Mouse (Mus musculus): ENCODE measurements around the gene Dph2. TPM values are rescaled to one million over a fixed set of nuclear protein-coding genes. Genes with fewer than 3 reads are reported as not detected.
A peak's percentile ranks its signal among the peaks of the same experiment; 100 is the strongest.

The Dph2 gene
- polyA plus RNA-seq, 1 experiment from 2014 or later, result 23.8 TPM

GRCm38 (mm10) chr4:117885093-117885492, 6.7 kb downstream of the Dph2 start:
- no peak overlapping the region for H3K9ac ChIP-seq (replicated peaks; ENCODE audit: low read length)
- H3K4me1 ChIP-seq (ENCODE audit: control insufficient read depth, insufficient read depth, low read length), result no peaks in the 10 kb centered on the region
- no peak overlapping the region for H3K27ac ChIP-seq (replicated peaks; ENCODE audit: low read depth, low read length)
- no peaks in the 10 kb centered on the region for H3K27me3 ChIP-seq (ENCODE audit: control insufficient read depth, insufficient read depth, low read length)
- peaks cover 2% of the 10 kb centered on the region for H3K36me3 ChIP-seq (replicated peaks; ENCODE audit: control insufficient read depth, insufficient read depth, low read depth, low read length)
- H3K4me3 ChIP-seq (ENCODE audit: low read depth, low read length), result no peak overlapping the region
- H3K4me2 ChIP-seq (ENCODE audit: low read depth, low read length), result no peak overlapping the region
- ATAC-seq (replicated peaks; ENCODE audit: insufficient number of reproducible peaks, low FRiP score, low TSS enrichment, low read depth) (no peak), DNase-seq (ENCODE audit: low spot score) (no peak)
- WGBS, result 93% methylated on average over 10 of the region's 10 CpGs
- no peaks in the 10 kb centered on the region for H3K9me3 ChIP-seq (replicated peaks; ENCODE audit: control insufficient read depth, low read length)

DNA sequence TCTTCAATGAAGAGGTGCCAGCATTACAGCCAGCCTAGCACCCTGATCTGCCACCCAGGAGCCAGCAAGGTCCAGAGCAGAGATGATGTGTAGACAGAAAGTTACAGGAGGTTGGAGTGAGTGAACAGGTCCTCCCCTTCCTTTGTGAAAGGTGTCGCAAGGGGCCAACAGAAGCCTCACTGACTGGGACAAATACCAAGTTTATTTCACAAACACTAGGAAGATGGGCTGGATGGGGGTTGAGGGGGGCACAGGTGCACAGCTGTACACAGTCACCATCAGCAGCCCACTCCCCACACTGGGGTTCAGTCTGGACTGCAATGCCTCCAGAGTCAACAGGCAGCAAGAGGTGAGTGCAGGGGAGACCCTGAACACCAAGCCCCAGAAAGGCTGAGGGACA, 7.7 kb downstream of the Dph2 start:
- Histone ChIP-seq H3K9ac (replicated peaks; ENCODE audit: low read length) (no peak overlapping the region; the same call in 1 of the 2 replicates), H3K4me2 (ENCODE audit: low read depth, low read length) (no peak overlapping the region), H3K4me1 (ENCODE audit: control insufficient read depth, insufficient read depth, low read length) (no peaks in the 10 kb centered on the region), H3K9me3 (replicated peaks; ENCODE audit: control insufficient read depth, low read length) (no peaks in the 10 kb centered on the region), H3K27me3 (ENCODE audit: control insufficient read depth, insufficient read depth, low read length) (no peaks in the 10 kb centered on the region), H3K27ac (replicated peaks; ENCODE audit: low read depth, low read length) (no peak overlapping the region), H3K4me3 (ENCODE audit: low read depth, low read length) (no peak overlapping the region), H3K36me3 (replicated peaks; ENCODE audit: control insufficient read depth, insufficient read depth, low read depth, low read length) (peaks cover 2% of the 10 kb centered on the region)
- WGBS, result 100% methylated on average over 1 of the region's 1 CpGs
- no peak for ATAC-seq (replicated peaks; ENCODE audit: insufficient number of reproducible peaks, low FRiP score, low TSS enrichment, low read depth)
- DNase-seq (ENCODE audit: low spot score), result no peak

DNA sequence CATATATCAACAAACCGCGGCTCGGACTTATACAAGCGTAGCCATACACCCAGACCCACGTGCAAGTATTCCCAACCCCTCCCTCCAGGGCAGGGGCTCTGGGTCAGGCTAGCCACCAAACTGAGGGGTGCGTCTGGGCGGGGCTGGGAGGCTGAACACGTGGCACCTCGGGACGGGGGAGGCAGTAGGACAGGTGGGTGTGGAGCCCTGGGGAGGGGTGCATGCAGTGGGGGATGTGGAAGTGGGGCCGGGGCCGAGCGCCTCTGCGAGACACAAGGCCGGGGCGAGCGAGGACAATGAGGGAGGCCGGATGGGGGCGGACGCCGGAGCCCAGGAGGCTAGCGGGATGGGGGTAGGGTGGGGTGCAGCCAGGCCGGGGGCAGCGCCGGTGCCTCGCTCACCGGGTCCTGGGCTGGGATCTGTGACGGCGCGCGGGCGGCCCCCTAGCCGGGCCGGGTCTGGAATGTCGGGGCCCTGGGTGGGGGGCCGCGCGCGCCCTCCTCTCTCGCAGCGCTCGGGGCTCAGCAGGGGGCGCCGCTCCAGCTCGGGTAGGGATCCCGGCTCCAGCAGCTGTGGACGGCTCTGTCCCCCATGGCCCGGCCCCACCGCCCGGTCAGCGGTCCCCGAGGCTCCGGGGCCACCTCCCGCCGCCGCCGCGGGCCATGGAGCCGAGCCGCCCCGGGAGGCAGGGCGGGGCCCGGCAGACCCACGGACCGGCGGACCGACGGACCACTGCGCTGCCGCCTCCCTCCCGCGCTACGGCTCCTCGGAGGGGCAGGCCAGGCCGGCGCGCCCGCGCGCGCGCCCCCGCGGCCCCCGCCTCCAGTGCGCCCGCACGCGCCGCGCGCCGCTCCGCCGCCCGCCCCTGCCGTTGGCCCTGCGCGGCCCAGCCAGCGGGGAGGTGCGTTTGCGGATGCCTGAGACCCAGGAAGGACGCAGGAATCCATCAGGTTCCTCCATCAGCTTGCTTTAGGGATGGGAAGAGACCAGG, 8.8 kb downstream of the Dph2 start, which contains the start of gene B4galt2:
B4galt2 (minus strand) TSS at position 787 of the 991 bp plus-strand sequence.
- peak; percentile 81 for DNase-seq (ENCODE audit: low spot score)
- H3K4me2 ChIP-seq (ENCODE audit: low read depth, low read length), result peak within 1 kb of the TSS; percentile 79
- peak; percentile 30 for ATAC-seq (replicated peaks; ENCODE audit: insufficient number of reproducible peaks, low FRiP score, low TSS enrichment, low read depth)
- no peaks in the 10 kb centered on the region for H3K27me3 ChIP-seq (ENCODE audit: control insufficient read depth, insufficient read depth, low read length)
- H3K27ac ChIP-seq (replicated peaks; ENCODE audit: low read depth, low read length), result no peak within 1 kb of the TSS; the same call in 1 of the 2 replicates
- peak within 1 kb of the TSS; percentile 73 for H3K4me3 ChIP-seq (ENCODE audit: low read depth, low read length)
- peak within 1 kb of the TSS; percentile 91 for H3K9ac ChIP-seq (replicated peaks; ENCODE audit: low read length)
- under 1% methylated on average over 96 of the region's 103 CpGs for WGBS
- H3K4me1 ChIP-seq (ENCODE audit: control insufficient read depth, insufficient read depth, low read length), result no peaks in the 10 kb centered on the region
- H3K9me3 ChIP-seq (replicated peaks; ENCODE audit: control insufficient read depth, low read length), result no peaks in the 10 kb centered on the region
- H3K36me3 ChIP-seq (replicated peaks; ENCODE audit: control insufficient read depth, insufficient read depth, low read depth, low read length), result peaks cover 2% of the 10 kb centered on the region

GRCm38 (mm10) chr4:117878703-117879102, 13.1 kb downstream of the Dph2 start:
- no peaks in the 10 kb centered on the region for H3K27me3 ChIP-seq (ENCODE audit: control insufficient read depth, insufficient read depth, low read length)
- H3K4me2 ChIP-seq (ENCODE audit: low read depth, low read length), result no peak overlapping the region
- no peak overlapping the region for H3K27ac ChIP-seq (replicated peaks; ENCODE audit: low read depth, low read length)
- H3K4me1 ChIP-seq (ENCODE audit: control insufficient read depth, insufficient read depth, low read length), result no peaks in the 10 kb centered on the region
- H3K9me3 ChIP-seq (replicated peaks; ENCODE audit: control insufficient read depth, low read length), result no peaks in the 10 kb centered on the region
- H3K4me3 ChIP-seq (ENCODE audit: low read depth, low read length), result no peak overlapping the region
- no peak overlapping the region for H3K9ac ChIP-seq (replicated peaks; ENCODE audit: low read length)
- WGBS, result 81% methylated on average over 5 of the region's 5 CpGs
- DNase-seq (ENCODE audit: low spot score) (no peak), ATAC-seq (replicated peaks; ENCODE audit: insufficient number of reproducible peaks, low FRiP score, low TSS enrichment, low read depth) (no peak)
- H3K36me3 ChIP-seq (replicated peaks; ENCODE audit: control insufficient read depth, insufficient read depth, low read depth, low read length), result peaks cover 2% of the 10 kb centered on the region

DNA sequence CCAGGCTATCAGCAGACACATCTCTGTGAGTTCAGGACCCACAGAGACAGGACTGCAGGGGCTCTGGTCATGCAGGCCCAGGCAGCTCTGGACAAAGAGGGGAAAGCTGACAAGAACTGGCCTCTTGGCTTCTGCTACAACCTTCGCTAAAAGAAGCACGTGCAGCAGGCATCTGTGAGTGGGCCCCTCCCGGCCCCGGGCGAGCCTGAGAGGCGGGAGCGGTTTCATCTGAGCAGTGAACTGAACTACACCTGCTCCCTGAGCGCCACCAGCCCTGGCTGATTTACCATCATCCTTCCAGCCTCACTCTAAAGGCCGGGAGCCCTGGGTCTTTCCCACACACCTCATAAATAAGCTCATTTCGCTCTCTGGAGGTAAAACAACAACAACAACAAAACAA, 13.5 kb downstream of the Dph2 start:
- Histone ChIP-seq H3K4me3 (ENCODE audit: low read depth, low read length) (no peak overlapping the region), H3K27ac (replicated peaks; ENCODE audit: low read depth, low read length) (no peak overlapping the region), H3K4me1 (ENCODE audit: control insufficient read depth, insufficient read depth, low read length) (no peaks in the 10 kb centered on the region), H3K4me2 (ENCODE audit: low read depth, low read length) (no peak overlapping the region), H3K27me3 (ENCODE audit: control insufficient read depth, insufficient read depth, low read length) (no peaks in the 10 kb centered on the region), H3K9me3 (replicated peaks; ENCODE audit: control insufficient read depth, low read length) (no peaks in the 10 kb centered on the region), H3K36me3 (replicated peaks; ENCODE audit: control insufficient read depth, insufficient read depth, low read depth, low read length) (peaks cover 2% of the 10 kb centered on the region), H3K9ac (replicated peaks; ENCODE audit: low read length) (no peak overlapping the region)
- no peak for DNase-seq (ENCODE audit: low spot score)
- no peak for ATAC-seq (replicated peaks; ENCODE audit: insufficient number of reproducible peaks, low FRiP score, low TSS enrichment, low read depth)
- WGBS, result 91% methylated on average over 10 of the region's 10 CpGs

- Histone ChIP-seq H3K36me3 (replicated peaks; ENCODE audit: control insufficient read depth, insufficient read depth, low read depth, low read length) (no peaks in the 10 kb centered on the region; the same call in 1 of the 2 replicates), H3K27me3 (ENCODE audit: control insufficient read depth, insufficient read depth, low read length) (no peaks in the 10 kb centered on the region), H3K4me1 (ENCODE audit: control insufficient read depth, insufficient read depth, low read length) (no peaks in the 10 kb centered on the region), H3K4me3 (ENCODE audit: low read depth, low read length) (no peak overlapping the region), H3K9me3 (replicated peaks; ENCODE audit: control insufficient read depth, low read length) (no peaks in the 10 kb centered on the region), H3K4me2 (ENCODE audit: low read depth, low read length) (no peak overlapping the region), H3K27ac (replicated peaks; ENCODE audit: low read depth, low read length) (no peak overlapping the region), H3K9ac (replicated peaks; ENCODE audit: low read length) (no peak overlapping the region)
- WGBS, result 90% methylated on average over 9 of the region's 9 CpGs
- DNase-seq (ENCODE audit: low spot score) (no peak), ATAC-seq (replicated peaks; ENCODE audit: insufficient number of reproducible peaks, low FRiP score, low TSS enrichment, low read depth) (no peak)
These were observed 18.2 kb downstream of the Dph2 start for GRCm38 (mm10) chr4:117873615-117874014.

- DNase-seq (ENCODE audit: low spot score), result peak; percentile 36
- Histone ChIP-seq H3K27me3 (ENCODE audit: control insufficient read depth, insufficient read depth, low read length) (no peaks in the 10 kb centered on the region), H3K9ac (replicated peaks; ENCODE audit: low read length) (no peak within 1 kb of the TSS), H3K36me3 (replicated peaks; ENCODE audit: control insufficient read depth, insufficient read depth, low read depth, low read length) (no peaks in the 10 kb centered on the region; the same call in 1 of the 2 replicates), H3K4me1 (ENCODE audit: control insufficient read depth, insufficient read depth, low read length) (no peaks in the 10 kb centered on the region), H3K27ac (replicated peaks; ENCODE audit: low read depth, low read length) (no peak within 1 kb of the TSS), H3K4me3 (ENCODE audit: low read depth, low read length) (no peak within 1 kb of the TSS), H3K4me2 (ENCODE audit: low read depth, low read length) (peak within 1 kb of the TSS; percentile 40; the same call in 1 of the 2 replicates), H3K9me3 (replicated peaks; ENCODE audit: control insufficient read depth, low read length) (no peaks in the 10 kb centered on the region)
- ATAC-seq (replicated peaks; ENCODE audit: insufficient number of reproducible peaks, low FRiP score, low TSS enrichment, low read depth), result no peak; the same call in 1 of the 2 replicates
- WGBS, result 7% methylated on average over 14 of the region's 14 CpGs
These were observed 19.4 kb downstream of the Dph2 start, which contains the start of gene Ccdc24 for GRCm38 (mm10) chr4:117872471-117872886. Ccdc24 (minus strand) TSS chr4:117872557.

DNA sequence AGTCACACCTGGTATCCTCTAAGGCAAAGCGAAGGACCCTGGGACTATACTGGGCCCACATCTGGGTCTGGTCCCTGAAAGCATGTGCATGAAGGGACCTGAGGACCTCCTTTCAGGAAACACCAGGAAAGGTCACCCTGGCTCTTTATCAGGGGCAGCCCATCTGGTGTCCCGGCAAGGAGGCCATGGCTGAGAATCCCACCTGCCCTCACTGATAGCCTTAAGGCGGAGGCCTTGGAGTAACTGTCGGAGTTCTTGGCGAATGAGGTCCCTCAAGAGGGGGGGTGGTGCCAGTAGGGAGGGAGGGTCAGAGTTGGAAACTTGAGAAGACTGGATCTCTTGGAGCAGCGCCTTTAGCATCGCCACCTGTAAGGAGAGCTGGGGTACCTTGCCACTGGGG, 20.0 kb downstream of the Dph2 start:
- no peak overlapping the region for H3K27ac ChIP-seq (replicated peaks; ENCODE audit: low read depth, low read length)
- DNase-seq (ENCODE audit: low spot score), result no peak
- no peaks in the 10 kb centered on the region for H3K27me3 ChIP-seq (ENCODE audit: control insufficient read depth, insufficient read depth, low read length)
- H3K9ac ChIP-seq (replicated peaks; ENCODE audit: low read length), result no peak overlapping the region
- no peak overlapping the region for H3K4me3 ChIP-seq (ENCODE audit: low read depth, low read length)
- ATAC-seq (replicated peaks; ENCODE audit: insufficient number of reproducible peaks, low FRiP score, low TSS enrichment, low read depth), result no peak
- H3K4me1 ChIP-seq (ENCODE audit: control insufficient read depth, insufficient read depth, low read length), result no peaks in the 10 kb centered on the region
- no peaks in the 10 kb centered on the region for H3K36me3 ChIP-seq (replicated peaks; ENCODE audit: control insufficient read depth, insufficient read depth, low read depth, low read length)
- no peak overlapping the region for H3K4me2 ChIP-seq (ENCODE audit: low read depth, low read length)
- H3K9me3 ChIP-seq (replicated peaks; ENCODE audit: control insufficient read depth, low read length), result no peaks in the 10 kb centered on the region
- WGBS, result 47% methylated on average over 7 of the region's 7 CpGs
